Mouse (Mus musculus) CD8-positive naive resting alpha-beta T cell, adult 2 months (primary cell): ENCODE measurements at regions not wholly inside any gene's neighbourhood (a gene's known extent, or its start where the extent isn't known, plus 50 kb on each side); places are given as distances from the start of the nearest gene placed in this dataset.

ENCODE experiments used
- DNase-seq, 2 experiments: peaks; one replicate each; pipeline ENCODE4 v3.0.0; 2022; ENCODE audit warnings: low read depth in 2 of 2, low spot score in 2 of 2

GRCm38 (mm10) chr3:8751356-8751755 is 858.5 kb downstream of the Zfp704 start:
- DNase-seq, result no peak

- no peak for DNase-seq
Measured at GRCm38 (mm10) chr3:8750858-8751257, 859.0 kb downstream of the Zfp704 start.

GRCm38 (mm10) chr3:8750162-8750561 is 859.7 kb downstream of the Zfp704 start:
- no peak for DNase-seq

GRCm38 (mm10) chr3:8747201-8747600 is 862.7 kb downstream of the Zfp704 start:
- DNase-seq, result no peak

GRCm38 (mm10) chr3:8746677-8747076 is 863.2 kb downstream of the Zfp704 start:
- no peak for DNase-seq

- no peak for DNase-seq
Measured at GRCm38 (mm10) chr3:8746037-8746436, 863.8 kb downstream of the Zfp704 start.

GRCm38 (mm10) chr3:8744857-8745256 is 865.0 kb downstream of the Zfp704 start:
- DNase-seq, result no peak

- no peak for DNase-seq
Measured at GRCm38 (mm10) chr3:8743650-8744049, 866.2 kb downstream of the Zfp704 start.

- DNase-seq, result no peak
Measured at GRCm38 (mm10) chr3:8741266-8742023, 868.4 kb downstream of the Zfp704 start.

GRCm38 (mm10) chr3:8740710-8741109 is 869.2 kb downstream of the Zfp704 start:
- DNase-seq, result no peak

GRCm38 (mm10) chr3:8739299-8739698 is 870.6 kb downstream of the Zfp704 start:
- no peak for DNase-seq

- DNase-seq, result no peak
Measured at GRCm38 (mm10) chr3:8736239-8736953, 873.5 kb downstream of the Zfp704 start.

- DNase-seq, result no peak
Measured at GRCm38 (mm10) chr3:8734096-8734495, 875.8 kb downstream of the Zfp704 start.

- DNase-seq, result no peak
Measured at GRCm38 (mm10) chr3:8731398-8731797, 878.5 kb downstream of the Zfp704 start.

- DNase-seq, result no peak
Measured at GRCm38 (mm10) chr3:8721628-8722594, 888.0 kb downstream of the Zfp704 start.

- no peak for DNase-seq
Measured at GRCm38 (mm10) chr3:8720586-8721100, 889.2 kb downstream of the Zfp704 start.

- DNase-seq, result peak; percentile 37 to 46
Measured at GRCm38 (mm10) chr3:8718206-8718605, 891.7 kb downstream of the Zfp704 start.

- DNase-seq, result peak in 1 of 2 experiments; percentile 16
Measured at GRCm38 (mm10) chr3:8717334-8717812, 892.5 kb downstream of the Zfp704 start.
